Mouse (Mus musculus) stomach, embryonic 14.5 days (tissue): ENCODE results near the gene Mtmr4. TPM values are rescaled to one million over a fixed set of nuclear protein-coding genes. Genes with fewer than 3 reads are reported as not detected.

Experiments
- ATAC-seq: fragments of 200-750 bp; cut with Nextera tagmentation; 2 replicates; pipeline ENCODE4 v1.8.0; 2017; ENCODE audit warnings: low read depth, moderate TSS enrichment; ENCODE audit not compliant: insufficient number of reproducible peaks, insufficient read depth, low FRiP score
- H3K27ac ChIP-seq: fragments of 300-500 bp; sonication (generic); 2 replicates; pipeline ENCODE4 v1.5.1; 2014; ENCODE audit warnings: mild to moderate bottlenecking, low read length, moderate library complexity, mixed read lengths
- H3K27me3 ChIP-seq: fragments of 300-500 bp; sonication (generic); 2 replicates; pipeline ENCODE4 v1.6.1; 2014; ENCODE audit warnings: low read length, control low read depth, mixed read lengths; ENCODE audit not compliant: control insufficient read depth, insufficient read depth
- H3K36me3 ChIP-seq: fragments of 300-500 bp; sonication (generic); 2 replicates; pipeline ENCODE4 v1.6.1; 2014; ENCODE audit warnings: mild to moderate bottlenecking, control low read depth, low read length, moderate library complexity, mixed read lengths; ENCODE audit not compliant: control insufficient read depth, insufficient read depth
- H3K4me1 ChIP-seq: fragments of 300-500 bp; sonication (generic); 2 replicates; pipeline ENCODE4 v1.6.1; 2014; ENCODE audit warnings: low read length, control low read depth, mixed read lengths; ENCODE audit not compliant: control insufficient read depth, insufficient read depth
- H3K4me2 ChIP-seq: fragments of 300-500 bp; sonication (generic); replicated peaks from 2 replicates; pipeline ENCODE4 v1.6.1; 2014; ENCODE audit warnings: low read depth, low read length, control low read depth
- H3K4me3 ChIP-seq: fragments of 300-500 bp; sonication (generic); 2 replicates; pipeline ENCODE4 v1.5.1; 2014; ENCODE audit warnings: low read depth, low read length, control low read depth
- H3K9ac ChIP-seq: fragments of 300-500 bp; sonication (generic); replicated peaks from 2 replicates; pipeline ENCODE4 v1.6.1; 2014; ENCODE audit warnings: low read depth, mild to moderate bottlenecking, control low read depth, low read length, moderate library complexity, mixed read lengths
- H3K9me3 ChIP-seq: fragments of 300-500 bp; sonication (generic); 2 replicates; pipeline ENCODE4 v1.6.1; 2016; ENCODE audit warnings: low read depth, low read length, control low read depth; ENCODE audit not compliant: control insufficient read depth
- WGBS: fragments of 180-500 bp; shearing (Covaris S2); extraction: QIAGEN DNeasy Blood & Tissue Kit; methylation state at CpG from one replicate; pipeline ENCODE4 v1.1.7; 2014; 5-methylcytosine and 5-hydroxymethylcytosine counted together
- polyA plus RNA-seq: library from polyadenylated mRNA; unstranded; fragments of >200 nt; fragmentation: Nextera tagmentation; extraction: Ambion mirVana; gene quantifications from 2 replicates; pipeline ENCODE4 v1.2.1, GENCODE M21; 2014

Mtmr4 gene
- polyA plus RNA-seq, 1 experiment from 2014 or later: 30.5 TPM

DNA sequence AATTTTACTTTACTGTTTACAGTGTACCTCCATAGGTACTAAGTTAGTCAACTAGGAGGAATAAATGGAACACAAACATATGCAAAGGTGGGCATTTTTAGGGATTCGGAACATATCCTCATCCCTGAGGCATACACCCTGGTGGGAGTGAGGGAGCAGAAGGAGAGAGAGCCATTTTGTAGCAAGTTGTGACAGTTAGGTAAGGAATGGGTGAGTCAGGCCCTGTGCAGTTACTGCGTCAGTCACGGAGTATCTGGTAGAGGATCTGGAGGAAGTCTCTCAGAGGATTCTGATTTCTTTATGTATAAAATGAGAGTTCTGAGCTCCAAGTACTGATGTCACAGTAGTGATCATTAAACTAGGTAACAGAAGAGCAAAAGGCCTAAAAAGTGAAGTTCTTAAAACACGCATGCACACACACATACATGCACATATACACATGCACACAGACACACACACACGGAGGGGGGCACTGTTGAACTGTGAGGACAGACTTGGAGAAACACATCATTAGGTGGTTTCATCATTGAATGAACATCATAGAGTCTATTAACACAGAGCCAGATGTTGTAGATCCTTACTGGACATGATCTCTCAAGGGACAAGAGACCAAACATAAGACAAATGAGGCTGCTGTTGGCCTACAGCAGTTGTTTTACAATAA, 4.6 kb upstream of the Mtmr4 start:
- no peaks in the 10 kb centered on the region for H3K27me3 ChIP-seq
- H3K4me3 ChIP-seq: no peak overlapping the region

DNA sequence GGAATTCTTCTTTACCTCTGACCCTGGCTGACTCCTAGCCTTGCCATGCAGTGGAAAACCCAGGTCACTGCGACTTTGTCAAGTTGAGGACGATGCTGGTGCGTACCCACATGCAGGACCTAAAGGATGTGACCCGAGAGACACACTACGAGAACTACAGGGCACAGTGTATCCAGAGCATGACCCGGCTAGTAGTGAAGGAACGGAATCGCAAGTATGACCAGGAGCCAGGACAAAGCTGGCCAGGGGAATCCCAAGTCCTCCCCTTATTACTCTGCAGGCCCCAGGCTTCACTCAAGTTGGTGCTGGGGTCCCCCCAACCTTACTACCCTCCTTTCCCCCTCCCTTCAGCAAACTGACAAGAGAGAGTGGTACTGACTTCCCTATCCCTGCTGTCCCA, 2.4 kb upstream of the Mtmr4 start:
- H3K9me3 ChIP-seq: no peaks in the 10 kb centered on the region
- no peaks in the 10 kb centered on the region for H3K27me3 ChIP-seq
- no peak for ATAC-seq
- WGBS: 91% methylated on average over 8 of the region's 8 CpGs
- no peak overlapping the region; the same call in 1 of the 2 replicates for H3K4me3 ChIP-seq
- no peak overlapping the region for H3K9ac ChIP-seq
- no peak overlapping the region for H3K27ac ChIP-seq
- no peaks in the 10 kb centered on the region for H3K36me3 ChIP-seq
- peak overlapping the region; percentile 59; the same call in 1 of the 2 replicates for H3K4me2 ChIP-seq
- peaks cover 20% of the 10 kb centered on the region; the same call in 1 of the 2 replicates for H3K4me1 ChIP-seq

More for the DNA sequence above, 4.6 kb upstream of the Mtmr4 start:
- H3K4me2 ChIP-seq: no peak overlapping the region
- H3K27ac ChIP-seq: no peak overlapping the region
- H3K36me3 ChIP-seq: no peaks in the 10 kb centered on the region
- 91% methylated on average over 5 of the region's 5 CpGs for WGBS
- peaks cover 12% of the 10 kb centered on the region; the same call in 1 of the 2 replicates for H3K4me1 ChIP-seq
- H3K9ac ChIP-seq: no peak overlapping the region
- ATAC-seq: no peak
- no peaks in the 10 kb centered on the region for H3K9me3 ChIP-seq

DNA sequence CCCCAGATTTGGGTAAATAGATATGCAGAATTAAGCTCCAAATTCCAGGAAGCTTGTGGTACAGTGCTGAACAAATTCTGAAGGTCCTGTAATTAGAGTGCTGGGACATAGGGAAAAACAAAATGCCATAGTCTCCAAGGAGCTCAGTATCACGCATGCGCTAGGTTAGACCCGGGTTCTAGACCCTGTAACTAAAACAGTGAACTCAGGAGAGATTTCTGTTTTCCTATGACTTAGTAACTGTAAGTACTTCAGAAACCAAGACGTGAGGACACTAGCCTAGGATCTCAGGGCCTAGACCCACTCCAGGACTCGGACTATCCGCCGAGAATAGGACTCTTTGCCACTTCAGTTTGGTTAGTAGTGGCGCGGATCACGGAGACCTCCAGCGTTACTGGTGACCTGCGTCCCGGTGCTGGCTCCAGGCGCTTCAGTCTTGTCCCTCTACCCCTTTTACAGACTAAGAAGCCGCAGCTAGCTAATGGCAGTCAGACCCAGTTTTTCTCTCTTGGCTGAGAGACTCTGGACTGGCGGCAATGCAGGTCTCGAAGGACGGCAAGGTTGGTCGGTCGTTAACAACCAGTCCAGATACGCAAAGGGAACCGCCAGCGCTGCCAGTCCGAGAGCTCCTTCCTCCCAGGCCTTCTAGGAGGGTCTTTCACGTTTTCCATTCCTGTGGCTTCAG, 979 bp upstream of the Mtmr4 start:
- WGBS: under 1% methylated on average over 25 of the region's 25 CpGs
- ATAC-seq: no peak
- H3K27ac ChIP-seq: peak overlapping the region; percentile 84
- no peaks in the 10 kb centered on the region for H3K9me3 ChIP-seq
- no peaks in the 10 kb centered on the region for H3K27me3 ChIP-seq
- H3K36me3 ChIP-seq: no peaks in the 10 kb centered on the region
- peak overlapping the region; percentile 55 for H3K4me3 ChIP-seq
- peak overlapping the region; percentile 59 for H3K4me2 ChIP-seq
- peak overlapping the region; percentile 80 for H3K9ac ChIP-seq
- H3K4me1 ChIP-seq: peaks cover 20% of the 10 kb centered on the region; the same call in 1 of the 2 replicates

DNA sequence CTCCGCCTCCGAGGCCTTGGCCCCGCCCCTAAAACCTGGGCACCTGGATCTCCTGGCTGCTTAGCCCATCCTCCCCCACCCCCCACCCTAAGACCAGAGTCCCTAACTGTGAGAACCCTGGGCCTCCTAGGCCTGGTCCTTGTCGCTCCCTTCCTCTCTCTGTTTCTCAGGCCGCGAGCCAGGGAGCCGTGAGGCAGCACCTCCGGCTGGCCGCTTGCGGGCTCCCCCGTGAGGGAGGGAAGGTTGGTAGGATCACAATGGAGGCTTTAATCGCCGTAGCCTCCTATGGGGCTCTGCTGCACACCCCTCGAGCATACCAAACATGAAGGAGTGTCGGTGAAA, 363 bp downstream of the Mtmr4 start:
- H3K9ac ChIP-seq: peak overlapping the region; percentile 62
- peak overlapping the region; percentile 55 for H3K4me3 ChIP-seq
- no peaks in the 10 kb centered on the region for H3K9me3 ChIP-seq
- H3K27ac ChIP-seq: peak overlapping the region; percentile 84
- peaks cover 3% of the 10 kb centered on the region for H3K36me3 ChIP-seq
- peaks cover 28% of the 10 kb centered on the region for H3K4me1 ChIP-seq
- peak overlapping the region; percentile 88 for H3K4me2 ChIP-seq
- no peaks in the 10 kb centered on the region for H3K27me3 ChIP-seq
- under 1% methylated on average over 14 of the region's 15 CpGs for WGBS
- no peak for ATAC-seq

DNA sequence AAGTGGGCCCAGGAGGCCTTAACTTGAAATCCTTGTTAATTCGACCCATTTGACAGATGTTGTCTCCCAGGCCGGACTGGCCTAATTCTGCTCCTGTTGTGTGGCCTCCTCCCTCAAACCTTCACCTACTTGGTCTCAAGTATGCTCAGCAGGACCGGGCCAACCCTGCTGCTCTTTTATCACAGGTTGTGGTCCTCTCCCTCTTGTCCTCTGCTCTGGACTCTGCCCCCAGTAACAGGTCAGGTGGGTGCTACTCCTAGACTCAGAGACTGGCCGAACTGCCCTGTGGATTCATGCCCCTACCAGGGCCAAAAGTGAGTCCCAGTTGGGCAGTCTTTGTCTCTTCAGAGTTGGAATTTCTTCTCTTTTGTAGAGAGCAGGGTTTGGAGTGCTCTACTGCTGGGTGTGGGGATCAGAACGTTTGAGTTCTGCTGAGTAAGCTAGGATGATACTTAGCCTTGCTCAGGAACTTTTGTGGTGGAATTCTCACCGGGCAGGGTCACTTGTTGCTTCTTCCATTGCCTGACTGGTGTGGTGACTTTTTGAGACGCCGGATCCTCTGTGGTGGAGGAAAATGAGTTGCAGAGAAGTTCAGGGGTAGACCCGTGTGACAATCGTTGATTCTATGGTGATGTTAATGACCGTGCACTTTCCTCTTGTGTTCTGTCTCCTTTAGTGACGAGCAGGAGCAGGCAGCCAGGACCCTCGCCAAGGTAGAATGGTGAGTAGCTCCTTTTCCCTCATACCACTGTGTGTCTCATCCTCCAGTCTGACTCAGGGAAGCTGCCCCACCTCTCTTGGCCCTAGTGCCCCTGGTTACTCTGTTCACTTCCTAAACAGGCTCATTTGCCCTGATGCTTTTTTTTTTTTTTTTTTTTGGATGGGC, 994 bp downstream of the Mtmr4 start:
- no peaks in the 10 kb centered on the region for H3K9me3 ChIP-seq
- peak overlapping the region; percentile 88 for H3K4me2 ChIP-seq
- H3K36me3 ChIP-seq: peaks cover 8% of the 10 kb centered on the region
- H3K27ac ChIP-seq: peak overlapping the region; percentile 84
- H3K4me3 ChIP-seq: peak overlapping the region; percentile 55
- H3K27me3 ChIP-seq: no peaks in the 10 kb centered on the region
- H3K9ac ChIP-seq: peak overlapping the region; percentile 62
- ATAC-seq: no peak
- 38% methylated on average over 13 of the region's 13 CpGs for WGBS
- H3K4me1 ChIP-seq: peaks cover 28% of the 10 kb centered on the region

DNA sequence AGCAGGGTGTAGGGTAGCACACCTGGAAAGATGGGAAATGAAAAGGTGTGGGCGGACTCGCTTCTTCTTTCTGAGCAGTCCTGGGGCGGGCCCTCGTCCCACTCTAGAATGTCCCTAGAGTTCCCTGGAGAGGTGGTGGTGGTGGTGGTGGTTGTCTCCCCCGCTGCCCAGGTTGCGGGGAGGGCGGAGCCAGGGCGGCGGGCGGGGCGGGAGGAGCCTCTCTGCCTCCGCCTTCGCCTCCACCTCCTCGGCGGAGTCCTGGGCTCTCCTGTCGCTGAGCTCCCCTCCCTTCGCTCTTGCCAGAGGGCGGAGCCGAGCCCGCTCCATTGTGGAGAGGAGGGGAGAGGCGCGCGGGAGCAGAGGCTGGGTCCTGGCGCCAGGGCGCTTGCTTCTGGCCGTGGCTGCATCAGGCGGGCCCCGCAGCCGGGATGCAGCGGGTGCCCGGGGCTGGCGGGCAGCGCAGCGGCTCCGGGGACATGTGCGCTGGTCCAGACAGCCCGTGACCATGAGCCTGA, 3.4 kb downstream of the Mtmr4 start:
- peak overlapping the region; percentile 71 for H3K9ac ChIP-seq
- peaks cover 21% of the 10 kb centered on the region for H3K4me1 ChIP-seq
- ATAC-seq: peak; percentile 59
- H3K4me3 ChIP-seq: peak overlapping the region; percentile 56
- peak overlapping the region; percentile 90 for H3K4me2 ChIP-seq
- H3K27me3 ChIP-seq: no peaks in the 10 kb centered on the region
- H3K27ac ChIP-seq: peak overlapping the region; percentile 63; the same call in 1 of the 2 replicates
- H3K36me3 ChIP-seq: peaks cover 30% of the 10 kb centered on the region
- under 1% methylated on average over 33 of the region's 37 CpGs for WGBS
- H3K9me3 ChIP-seq: no peaks in the 10 kb centered on the region

DNA sequence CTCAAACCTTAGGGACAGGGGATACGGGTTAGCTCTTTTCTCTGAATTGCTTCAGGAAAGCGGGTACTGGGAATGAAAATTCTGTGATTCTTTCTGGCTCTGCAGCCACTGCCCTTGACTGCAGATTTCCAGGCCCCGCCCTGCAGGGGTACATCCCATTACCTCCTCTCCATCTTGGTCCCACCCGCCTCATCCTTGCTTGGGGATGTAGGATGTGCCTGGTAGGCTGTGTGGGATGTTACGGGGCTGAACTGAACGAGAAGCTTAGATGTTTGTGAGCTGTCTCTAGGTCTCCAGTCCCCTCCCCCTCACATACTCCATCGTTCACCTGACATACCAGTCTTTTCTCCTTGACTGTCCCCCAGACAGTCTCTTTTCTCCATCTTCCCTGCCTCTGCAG, 4.0 kb downstream of the Mtmr4 start:
- peak overlapping the region; percentile 71 for H3K9ac ChIP-seq
- no peaks in the 10 kb centered on the region for H3K9me3 ChIP-seq
- peaks cover 36% of the 10 kb centered on the region for H3K36me3 ChIP-seq
- 3% methylated on average over 7 of the region's 7 CpGs for WGBS
- no peak for ATAC-seq
- H3K4me1 ChIP-seq: peaks cover 18% of the 10 kb centered on the region
- H3K27me3 ChIP-seq: no peaks in the 10 kb centered on the region
- H3K27ac ChIP-seq: peak overlapping the region; percentile 59; the same call in 1 of the 2 replicates
- peak overlapping the region; percentile 56 for H3K4me3 ChIP-seq
- peak overlapping the region; percentile 90 for H3K4me2 ChIP-seq

DNA sequence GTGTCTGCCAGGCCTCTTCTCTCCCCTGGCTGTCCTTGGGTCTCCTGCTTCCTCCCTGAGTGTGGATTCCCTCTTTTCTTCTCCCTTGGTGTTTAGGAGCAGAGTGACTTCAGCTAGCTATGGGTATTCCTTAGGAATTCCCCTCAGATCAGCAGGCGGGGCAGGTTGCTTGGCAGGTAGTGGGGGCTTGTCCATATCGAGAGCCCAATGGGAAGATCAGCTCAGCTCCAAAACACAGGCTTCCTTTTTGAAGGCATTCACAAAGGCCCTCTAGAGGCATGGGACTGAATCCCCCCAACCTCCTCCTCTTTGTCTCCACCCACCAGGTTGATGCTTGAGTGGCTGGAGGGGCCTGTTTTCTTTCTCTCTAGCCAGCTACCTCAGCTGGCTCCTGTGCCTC, 4.5 kb downstream of the Mtmr4 start:
- H3K4me2 ChIP-seq: peak overlapping the region; percentile 90
- WGBS: 19% methylated on average over 2 of the region's 2 CpGs
- no peak overlapping the region for H3K9ac ChIP-seq
- H3K27me3 ChIP-seq: no peaks in the 10 kb centered on the region
- no peaks in the 10 kb centered on the region for H3K9me3 ChIP-seq
- H3K27ac ChIP-seq: no peak overlapping the region
- H3K4me1 ChIP-seq: peaks cover 18% of the 10 kb centered on the region
- peak overlapping the region; percentile 56 for H3K4me3 ChIP-seq
- ATAC-seq: no peak
- H3K36me3 ChIP-seq: peaks cover 40% of the 10 kb centered on the region
